Mouse (Mus musculus) MEL (cell line): ENCODE data around the gene Rabgap1l. TPM values are rescaled to one million over a fixed set of nuclear protein-coding genes. Genes with fewer than 3 reads are reported as not detected.

Source experiments
- DNase-seq: peaks from one replicate; pipeline ENCODE4 v3.0.0; 2011; ENCODE audit warnings: low read depth, low spot score
- H3K27ac ChIP-seq: 2 replicates; pipeline ENCODE4 v1.5.1; 2012; ENCODE audit warnings: low read depth, mild to moderate bottlenecking, control low read depth, low read length, moderate library complexity; ENCODE audit not compliant: control insufficient read depth
- H3K27me3 ChIP-seq, 2 experiments: fragments of 150-350 bp in 1 of 2; sonication (generic) in 1 of 2; 2 replicates each; pipeline ENCODE4 v1.6.1; 2012; ENCODE audit warnings: low read length in 2 of 2, mild to moderate bottlenecking in 2 of 2, improper control_type of control experiment in 1 of 2, moderate library complexity in 1 of 2; ENCODE audit not compliant: insufficient read depth in 2 of 2, control insufficient read depth in 1 of 2
- H3K36me3 ChIP-seq, 2 experiments: 2 replicates each; pipeline ENCODE4 v1.6.1; 2012 to 2014; ENCODE audit warnings: low read length in 2 of 2, improper control_type of control experiment in 1 of 2, inconsistent platforms in 1 of 2, mild to moderate bottlenecking in 1 of 2; ENCODE audit not compliant: insufficient read depth in 2 of 2, control insufficient read depth in 1 of 2
- H3K4me1 ChIP-seq, 2 experiments: fragments of 150-350 bp in 1 of 2; sonication (generic) in 1 of 2; 2 replicates each; pipeline ENCODE4 v1.6.1; 2012; ENCODE audit warnings: low read length in 2 of 2, improper control_type of control experiment in 1 of 2, mild to moderate bottlenecking in 1 of 2; ENCODE audit not compliant: insufficient read depth in 2 of 2, control insufficient read depth in 1 of 2
- H3K4me3 ChIP-seq, 2 experiments: fragments of 150-350 bp in 1 of 2; sonication (generic) in 1 of 2; 2 replicates each; pipeline ENCODE4 v1.5.1; 2012; ENCODE audit warnings: low read depth in 2 of 2, low read length in 2 of 2, mild to moderate bottlenecking in 2 of 2, moderate library complexity in 2 of 2, control low read depth in 1 of 2, improper control_type of control experiment in 1 of 2; ENCODE audit not compliant: control insufficient read depth in 1 of 2, insufficient read depth in 1 of 2
- H3K79me2 ChIP-seq: 2 replicates; pipeline ENCODE4 v1.6.1; 2012; ENCODE audit warnings: mild to moderate bottlenecking, low read length, moderate library complexity; ENCODE audit not compliant: control insufficient read depth, poor library complexity, insufficient read depth
- H3K9ac ChIP-seq: 2 replicates; pipeline ENCODE4 v1.6.1; 2012; ENCODE audit warnings: low read depth, mild to moderate bottlenecking, control low read depth, low read length, moderate library complexity; ENCODE audit not compliant: control insufficient read depth, poor library complexity, severe bottlenecking
- H3K9me3 ChIP-seq: fragments of 150-350 bp; sonication (generic); replicated peaks from 2 replicates; pipeline ENCODE4 v1.6.1; 2012; ENCODE audit warnings: mild to moderate bottlenecking, low read length, improper control_type of control experiment, moderate library complexity; ENCODE audit not compliant: insufficient read depth
- CHD2 ChIP-seq: IDR thresholded peaks from 2 replicates; pipeline ENCODE4 v1.6.1; 2011; ENCODE audit warnings: low read length, improper control_type of control experiment
- E2F4 ChIP-seq: IDR thresholded peaks from 2 replicates; pipeline ENCODE4 v1.6.1; 2011; ENCODE audit warnings: low read depth, low read length, improper control_type of control experiment, borderline replicate concordance
- EP300 ChIP-seq, 2 experiments: IDR thresholded peaks; 2 replicates each; pipeline ENCODE4 v1.6.1; 2011; ENCODE audit warnings: improper control_type of control experiment in 2 of 2, low read length in 2 of 2, low read depth in 1 of 2, mild to moderate bottlenecking in 1 of 2
- ETS1 ChIP-seq: IDR thresholded peaks from 2 replicates; pipeline ENCODE4 v1.6.1; 2012; ENCODE audit warnings: low read depth, mild to moderate bottlenecking, inconsistent platforms, low read length, improper control_type of control experiment, moderate library complexity
- GATA1 ChIP-seq: IDR thresholded peaks from 2 replicates; pipeline ENCODE4 v1.6.1; 2011; ENCODE audit warnings: low read depth, low read length, improper control_type of control experiment
- MAX ChIP-seq: IDR thresholded peaks from 2 replicates; pipeline ENCODE4 v1.6.1; 2011; ENCODE audit warnings: low read length, improper control_type of control experiment
- MAZ ChIP-seq: IDR thresholded peaks from 2 replicates; pipeline ENCODE4 v1.6.1; 2012; ENCODE audit warnings: low read depth, mild to moderate bottlenecking, inconsistent platforms, low read length, improper control_type of control experiment
- MEF2A ChIP-seq: IDR thresholded peaks from 2 replicates; pipeline ENCODE4 v1.6.1; 2014; ENCODE audit warnings: low read depth, mild to moderate bottlenecking, inconsistent platforms, low read length, improper control_type of control experiment; ENCODE audit not compliant: poor library complexity, insufficient replicate concordance, severe bottlenecking; ENCODE audit errors: extremely low read depth
- MYB ChIP-seq: IDR thresholded peaks from 2 replicates; pipeline ENCODE4 v1.6.1; 2011; ENCODE audit warnings: mild to moderate bottlenecking, low read depth, low read length, improper control_type of control experiment
- MYC ChIP-seq: IDR thresholded peaks from 2 replicates; pipeline ENCODE4 v1.6.1; 2011; ENCODE audit warnings: low read depth, mild to moderate bottlenecking, low read length, improper control_type of control experiment, moderate library complexity
- NELFE ChIP-seq: IDR thresholded peaks from 2 replicates; pipeline ENCODE4 v1.6.1; 2011; ENCODE audit warnings: low read depth, low read length, improper control_type of control experiment
- POLR2A ChIP-seq, 2 experiments: IDR thresholded peaks; 2 replicates each; pipeline ENCODE4 v1.6.1; 2011 to 2012; ENCODE audit warnings: low read length in 2 of 2, mild to moderate bottlenecking in 2 of 2, control low read depth in 1 of 2, improper control_type of control experiment in 1 of 2, low read depth in 1 of 2, moderate library complexity in 1 of 2; ENCODE audit not compliant: control insufficient read depth in 1 of 2, insufficient read depth in 1 of 2, poor library complexity in 1 of 2
- POLR2AphosphoS2 ChIP-seq: IDR thresholded peaks from 2 replicates; pipeline ENCODE4 v1.6.1; 2011; ENCODE audit warnings: low read length, improper control_type of control experiment
- POLR2AphosphoS5 ChIP-seq: IDR thresholded peaks from 2 replicates; pipeline ENCODE4 v1.6.1; 2012; ENCODE audit warnings: low read depth, borderline replicate concordance, mild to moderate bottlenecking, inconsistent platforms, low read length, moderate library complexity, mixed read lengths
- RAD21 ChIP-seq: IDR thresholded peaks from 2 replicates; pipeline ENCODE4 v1.6.1; 2011; ENCODE audit warnings: mild to moderate bottlenecking, low read depth, low read length, improper control_type of control experiment
- RCOR1 ChIP-seq: IDR thresholded peaks from 2 replicates; pipeline ENCODE4 v1.6.1; 2012; ENCODE audit warnings: low read depth, mild to moderate bottlenecking, inconsistent platforms, low read length, improper control_type of control experiment
- TAL1 ChIP-seq: IDR thresholded peaks from 2 replicates; pipeline ENCODE4 v1.6.1; 2012; ENCODE audit warnings: mild to moderate bottlenecking, inconsistent platforms, low read length, moderate library complexity, mixed read lengths
- TBP ChIP-seq: IDR thresholded peaks from 2 replicates; pipeline ENCODE4 v1.8.0; 2011; ENCODE audit warnings: low read depth, low read length, improper control_type of control experiment
- TCF12 ChIP-seq: IDR thresholded peaks from 2 replicates; pipeline ENCODE4 v1.6.1; 2014; ENCODE audit warnings: low read depth, mild to moderate bottlenecking, inconsistent platforms, low read length, improper control_type of control experiment, moderate library complexity
- UBTF ChIP-seq: IDR thresholded peaks from 2 replicates; pipeline ENCODE4 v1.6.1; 2012; ENCODE audit warnings: low read depth, mild to moderate bottlenecking, inconsistent platforms, low read length, improper control_type of control experiment, moderate library complexity, borderline replicate concordance; ENCODE audit not compliant: insufficient read depth
- ZC3H11A ChIP-seq: IDR thresholded peaks from 2 replicates; pipeline ENCODE4 v1.6.1; 2012; ENCODE audit warnings: low read depth, mild to moderate bottlenecking, inconsistent platforms, low read length, improper control_type of control experiment
- ZNF384 ChIP-seq: IDR thresholded peaks from 2 replicates; pipeline ENCODE4 v1.6.1; 2012; ENCODE audit warnings: low read depth, mild to moderate bottlenecking, inconsistent platforms, low read length, improper control_type of control experiment
- polyA plus RNA-seq, 2 experiments: library from polyadenylated mRNA; stranded (reverse) in 1 of 2; unstranded in 1 of 2; fragments of >175 nt in 1 of 2; fragments of >200 nt in 1 of 2; gene quantifications; 2 replicates each; pipeline versions ENCODE4 v1.2.1 to v1.2.4; 2012; ENCODE audit warnings: low replicate concordance in 2 of 2, low read depth in 1 of 2; ENCODE audit not compliant: insufficient read length in 2 of 2, insufficient read depth in 1 of 2, missing spikeins in 1 of 2
- total RNA-seq: library from RNA; depleted of rRNA; stranded (reverse); fragments of 300-350 nt; gene quantifications from 2 replicates; pipeline ENCODE4 v1.2.3, GENCODE M21; 2012

Gene Rabgap1l
- total and polyA plus RNA-seq, 3 experiments = 24.1 to 26.2 TPM; not detected in 1

DNA sequence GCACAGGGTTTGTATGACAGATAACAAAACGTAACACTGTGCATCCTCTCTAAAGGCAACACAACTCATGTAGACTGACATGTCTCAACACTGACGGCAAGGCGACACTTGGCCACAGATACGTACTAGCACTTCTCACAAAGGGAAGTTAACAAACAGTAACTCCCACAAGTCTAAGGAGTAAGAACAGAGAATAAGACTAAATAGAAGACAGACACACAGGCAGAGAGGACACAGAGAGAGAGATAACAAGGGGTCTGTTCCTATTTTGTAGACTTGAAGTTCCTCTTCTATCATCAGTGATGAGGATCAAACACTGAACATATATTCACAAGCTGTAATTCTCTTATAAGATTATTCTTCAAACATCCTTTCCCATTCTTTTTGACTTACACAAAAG is 216.9 kb downstream of the Rabgap1l start:
- no peaks in the 10 kb centered on the region for H3K4me1 ChIP-seq
- no peak overlapping the region for H3K27ac ChIP-seq
- H3K27me3 ChIP-seq = no peaks in the 10 kb centered on the region
- H3K9ac ChIP-seq = no peak overlapping the region
- H3K4me3 ChIP-seq = no peak overlapping the region
- DNase-seq = peak; percentile 71
- TF ChIP-seq TCF12 = no peak
- TF ChIP-seq MYB = no peak
- TF ChIP-seq POLR2A (IDR thresholded peaks at IDR 0.05; ENCODE audit: control insufficient read depth in 1 of 2, insufficient read depth in 1 of 2, low read depth in 1 of 2, low read length in 2 of 2, poor library complexity in 1 of 2) = no peak
- TF ChIP-seq POLR2AphosphoS2 = no peak
- TF ChIP-seq RCOR1 = no peak
- TF ChIP-seq RAD21 = no peak
- TF ChIP-seq MAZ = no peak
- no peak for TF ChIP-seq TBP
- no peak for TF ChIP-seq UBTF
- TF ChIP-seq EP300 (IDR thresholded peaks at IDR 0.05; ENCODE audit: low read depth in 1 of 2, low read length in 2 of 2) = peak in 1 of 2 experiments; percentile 52; a peak in 1 of 4 replicates
- peak; percentile 70; the same call in 1 of the 2 replicates for TF ChIP-seq GATA1
- H3K79me2 ChIP-seq = no peaks in the 10 kb centered on the region
- no peaks in the 10 kb centered on the region for H3K9me3 ChIP-seq
- H3K36me3 ChIP-seq = peaks cover 0 to 5% of the 10 kb centered on the region in 2 experiments; a peak in 1 of 4 replicates

DNA sequence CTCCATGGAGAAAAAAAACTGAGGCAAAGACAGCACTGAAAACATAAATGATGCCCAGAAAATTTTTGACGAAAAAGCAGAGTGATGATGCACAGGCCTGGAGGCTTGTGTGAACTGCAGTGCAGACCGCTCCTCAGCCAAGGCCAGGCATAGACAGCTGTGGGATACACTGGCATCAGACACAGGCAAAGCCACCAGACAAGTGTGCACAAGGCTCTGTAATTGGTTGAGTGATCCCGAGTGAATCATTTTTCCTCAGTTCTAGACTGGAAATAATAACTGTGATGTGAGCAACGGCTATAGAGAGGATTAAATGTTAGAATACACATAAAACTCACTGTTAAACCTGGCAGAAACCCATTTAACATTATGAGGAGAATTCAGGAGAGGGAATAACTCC is 219.0 kb downstream of the Rabgap1l start:
- H3K79me2 ChIP-seq = no peaks in the 10 kb centered on the region
- H3K4me3 ChIP-seq = no peak overlapping the region
- H3K9me3 ChIP-seq = no peaks in the 10 kb centered on the region
- DNase-seq = no peak
- TF ChIP-seq POLR2A (IDR thresholded peaks at IDR 0.05; ENCODE audit: control insufficient read depth in 1 of 2, insufficient read depth in 1 of 2, low read depth in 1 of 2, low read length in 2 of 2, poor library complexity in 1 of 2) = no peak
- TF ChIP-seq POLR2AphosphoS2 = no peak
- TF ChIP-seq RAD21 = no peak
- H3K27me3 ChIP-seq = no peaks in the 10 kb centered on the region
- no peak overlapping the region for H3K27ac ChIP-seq
- H3K36me3 ChIP-seq = peaks cover 0 to 5% of the 10 kb centered on the region in 2 experiments; a peak in 1 of 4 replicates
- H3K9ac ChIP-seq = no peak overlapping the region
- no peaks in the 10 kb centered on the region for H3K4me1 ChIP-seq

DNA sequence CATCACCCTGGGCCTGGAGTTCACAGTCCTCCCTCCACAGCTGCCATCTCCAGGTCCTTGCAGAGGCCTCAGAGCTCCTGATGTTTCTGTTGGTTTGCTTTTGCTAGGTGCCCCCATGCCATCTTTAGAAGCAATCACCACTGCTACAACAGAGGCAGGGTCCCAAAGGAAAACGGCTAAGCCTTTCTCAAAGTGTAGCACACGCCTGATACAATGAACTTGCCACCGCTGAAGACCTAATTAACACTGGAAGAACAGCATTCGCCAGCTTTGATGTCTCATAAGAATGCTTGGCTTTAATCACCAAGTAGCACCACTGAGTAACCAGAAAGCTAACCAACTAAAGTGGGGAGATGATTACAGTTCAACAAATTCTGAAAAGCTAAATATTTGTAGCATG is 226.6 kb downstream of the Rabgap1l start:
- H3K4me3 ChIP-seq = no peak overlapping the region
- H3K4me1 ChIP-seq = no peaks in the 10 kb centered on the region
- TF ChIP-seq POLR2A (IDR thresholded peaks at IDR 0.05; ENCODE audit: control insufficient read depth in 1 of 2, insufficient read depth in 1 of 2, low read depth in 1 of 2, low read length in 2 of 2, poor library complexity in 1 of 2) (no peak), E2F4 (no peak), NELFE (no peak), TAL1 (no peak), RAD21 (no peak), ZC3H11A (no peak), MYC (no peak), GATA1 (no peak), ETS1 (no peak), TCF12 (no peak), POLR2AphosphoS5 (no peak), MAX (no peak), ZNF384 (no peak), CHD2 (no peak), MEF2A (no peak)
- no peaks in the 10 kb centered on the region for H3K36me3 ChIP-seq
- H3K79me2 ChIP-seq = no peaks in the 10 kb centered on the region
- H3K27me3 ChIP-seq = no peaks in the 10 kb centered on the region
- no peak for DNase-seq
- H3K9me3 ChIP-seq = no peaks in the 10 kb centered on the region
- H3K9ac ChIP-seq = no peak overlapping the region
- H3K27ac ChIP-seq = no peak overlapping the region
